Mouse (Mus musculus): ENCODE measurements at regions not wholly inside any gene's neighbourhood (a gene's known extent, or its start where the extent isn't known, plus 50 kb on each side); places are given as distances from the start of the nearest gene placed in this dataset.

DNA sequence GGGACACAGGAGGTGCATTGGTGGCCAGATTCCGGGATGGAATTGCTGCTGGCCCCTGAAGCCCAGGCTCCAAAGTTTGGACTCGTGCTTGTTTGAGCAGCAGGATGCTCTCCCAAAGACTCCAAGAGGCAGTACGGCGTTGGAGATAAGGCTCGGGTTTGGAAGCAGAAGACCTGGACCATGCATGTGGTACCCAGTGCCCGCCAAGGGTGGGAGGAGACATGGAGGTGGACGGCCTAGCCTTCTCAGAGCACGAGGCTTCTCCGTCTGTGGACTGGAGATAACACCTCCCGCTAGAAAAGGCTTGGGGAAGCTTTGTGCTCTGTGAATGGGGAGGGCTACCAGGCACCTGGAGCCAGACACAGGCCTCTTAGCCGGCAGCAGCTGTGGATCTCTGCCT lies 271.7 kb downstream of the Rps6kc1 start:
- WGBS: 91% methylated on average over 11 of the region's 11 CpGs

GRCm38 (mm10) chr1:190634935-190635334 lies 276.6 kb downstream of the Rps6kc1 start:
- no peak for ATAC-seq (replicated peaks; ENCODE audit: low FRiP score)
- 74% methylated on average over 2 of the region's 2 CpGs for WGBS

More for the DNA sequence above, 271.7 kb downstream of the Rps6kc1 start:
- Histone ChIP-seq H3K27ac (no peak overlapping the region), H3K9me3 (replicated peaks) (no peaks in the 10 kb centered on the region), H3K4me2 (no peak overlapping the region), H3K4me3 (replicated peaks) (no peak overlapping the region), H3K27me3 (no peaks in the 10 kb centered on the region), H3K36me3 (no peaks in the 10 kb centered on the region), H3K9ac (no peak overlapping the region), H3K4me1 (no peaks in the 10 kb centered on the region)
- no peak for ATAC-seq (replicated peaks; ENCODE audit: low FRiP score)

DNA sequence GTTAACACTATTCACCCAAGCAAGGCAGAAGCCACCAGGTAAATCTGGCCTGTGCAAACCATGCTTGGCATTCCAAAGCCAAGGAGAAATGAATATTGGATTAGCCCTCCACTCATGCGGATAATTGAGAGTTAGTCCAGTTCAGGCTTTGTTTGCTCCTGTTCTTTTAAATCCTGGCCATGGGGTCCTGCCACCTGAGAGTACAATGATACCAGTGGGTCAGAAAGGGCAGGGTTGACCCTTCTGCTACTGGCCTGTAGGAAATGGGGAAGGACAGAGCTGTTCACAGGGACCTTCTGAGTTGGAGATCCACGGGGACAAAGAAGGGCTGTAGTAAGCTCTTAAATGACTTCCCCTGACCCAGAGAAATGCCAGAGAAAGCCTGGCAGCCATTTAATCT lies 279.9 kb downstream of the Rps6kc1 start:
- no peak overlapping the region for H3K27ac ChIP-seq
- H3K27me3 ChIP-seq: no peaks in the 10 kb centered on the region
- no peaks in the 10 kb centered on the region for H3K36me3 ChIP-seq
- H3K4me3 ChIP-seq (replicated peaks): no peak overlapping the region
- no peak overlapping the region for H3K9ac ChIP-seq
- H3K4me1 ChIP-seq: peaks cover 6% of the 10 kb centered on the region; the same call in 1 of the 2 replicates
- 51% methylated on average over 2 of the region's 2 CpGs for WGBS
- no peak for ATAC-seq (replicated peaks; ENCODE audit: low FRiP score)
- H3K9me3 ChIP-seq (replicated peaks): no peaks in the 10 kb centered on the region
- no peak overlapping the region for H3K4me2 ChIP-seq

More at GRCm38 (mm10) chr1:190634935-190635334, 276.6 kb downstream of the Rps6kc1 start:
- no peak overlapping the region for H3K27ac ChIP-seq
- no peak overlapping the region for H3K4me2 ChIP-seq
- peaks cover 6% of the 10 kb centered on the region; the same call in 1 of the 2 replicates for H3K4me1 ChIP-seq
- no peaks in the 10 kb centered on the region for H3K27me3 ChIP-seq
- no peaks in the 10 kb centered on the region for H3K36me3 ChIP-seq
- no peak overlapping the region for H3K9ac ChIP-seq
- H3K4me3 ChIP-seq (replicated peaks): no peak overlapping the region
- no peaks in the 10 kb centered on the region for H3K9me3 ChIP-seq (replicated peaks)

DNA sequence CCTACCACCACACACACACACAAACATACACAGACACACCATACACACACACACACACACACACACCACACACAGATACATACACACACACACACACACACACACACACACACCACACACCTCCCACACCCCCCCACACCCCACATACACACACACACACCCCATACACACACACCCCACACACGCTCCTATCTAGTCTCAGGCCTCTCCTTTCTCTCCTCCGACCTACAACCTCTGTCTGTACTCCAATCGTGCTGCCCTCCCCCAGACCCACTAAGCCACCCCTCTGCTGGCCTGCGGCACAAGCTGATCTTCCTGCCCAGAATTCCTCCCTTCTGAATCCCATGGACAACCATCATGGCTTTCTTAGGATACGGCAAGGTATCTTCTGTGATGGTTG lies 281.4 kb downstream of the Rps6kc1 start:
- Histone ChIP-seq H3K9ac (no peak overlapping the region), H3K4me1 (peaks cover 6% of the 10 kb centered on the region; the same call in 1 of the 2 replicates), H3K27me3 (no peaks in the 10 kb centered on the region), H3K36me3 (no peaks in the 10 kb centered on the region), H3K27ac (no peak overlapping the region), H3K4me2 (no peak overlapping the region), H3K4me3 (replicated peaks) (no peak overlapping the region), H3K9me3 (replicated peaks) (no peaks in the 10 kb centered on the region)
- 89% methylated on average over 5 of the region's 5 CpGs for WGBS
- no peak for ATAC-seq (replicated peaks; ENCODE audit: low FRiP score)

DNA sequence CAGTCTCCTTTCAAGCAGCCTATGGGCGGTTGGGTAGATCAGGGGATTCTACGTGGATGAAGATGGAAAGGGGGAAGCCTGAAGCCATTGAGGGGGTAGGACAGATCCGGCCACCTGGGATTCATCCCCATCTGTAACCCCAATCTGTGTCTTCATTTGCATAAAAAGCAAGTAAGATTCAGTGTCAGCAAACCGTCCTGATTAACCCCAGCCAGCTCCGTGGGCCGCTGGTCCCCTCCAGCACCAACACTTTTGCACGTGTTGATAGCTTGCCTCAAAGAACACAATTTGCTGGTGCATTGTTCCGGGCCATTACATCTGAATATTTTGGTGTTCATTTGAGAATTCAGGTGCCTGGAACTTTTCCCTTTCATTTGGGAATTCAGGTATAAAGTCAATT lies 287.7 kb downstream of the Rps6kc1 start:
- Histone ChIP-seq H3K4me3 (replicated peaks) (no peak overlapping the region), H3K36me3 (no peaks in the 10 kb centered on the region), H3K4me2 (no peak overlapping the region), H3K4me1 (no peaks in the 10 kb centered on the region), H3K27me3 (no peaks in the 10 kb centered on the region), H3K9ac (no peak overlapping the region), H3K27ac (no peak overlapping the region), H3K9me3 (replicated peaks) (no peaks in the 10 kb centered on the region)
- ATAC-seq (replicated peaks; ENCODE audit: low FRiP score): no peak
- 76% methylated on average over 8 of the region's 8 CpGs for WGBS

- Histone ChIP-seq H3K27me3 (0 out of 2 replicates have a peak, but pooled peaks cover 7% of the 10 kb centered on the region), H3K4me3 (replicated peaks) (no peak overlapping the region), H3K27ac (peak overlapping the region; percentile 43; the same call in 1 of the 2 replicates), H3K36me3 (no peaks in the 10 kb centered on the region), H3K9ac (no peak overlapping the region), H3K4me2 (no peak overlapping the region), H3K9me3 (replicated peaks) (no peaks in the 10 kb centered on the region), H3K4me1 (peaks cover 5% of the 10 kb centered on the region; the same call in 1 of the 2 replicates)
- peak; percentile 66; the same call in 1 of the 2 replicates for ATAC-seq (replicated peaks; ENCODE audit: low FRiP score)
- WGBS: 46% methylated on average over 3 of the region's 3 CpGs
Measured at GRCm38 (mm10) chr1:190600425-190600824, 311.1 kb downstream of the Rps6kc1 start.

DNA sequence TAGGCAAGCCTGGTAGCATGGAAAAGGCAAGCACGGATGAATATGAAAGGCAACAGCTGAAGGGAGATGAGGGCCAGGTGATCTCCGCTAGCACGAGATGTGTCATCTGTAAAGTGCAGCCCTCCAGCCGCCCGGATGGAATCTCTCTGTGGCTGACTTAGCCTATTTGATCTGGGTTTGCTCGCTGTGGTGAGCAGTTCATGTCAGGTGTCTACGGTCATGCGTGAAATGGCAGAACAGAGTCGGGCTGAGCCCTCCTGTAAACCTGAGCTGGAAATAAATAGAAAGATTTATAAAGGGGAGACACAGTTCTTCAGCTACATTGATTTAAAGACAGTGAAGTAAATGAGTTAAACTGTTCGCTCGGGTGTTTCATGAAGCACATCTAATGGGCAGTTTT lies 311.9 kb downstream of the Rps6kc1 start:
- 0 out of 2 replicates have a peak overlapping the region, but pooled peaks have one; percentile 10 for H3K4me2 ChIP-seq
- ATAC-seq (replicated peaks; ENCODE audit: low FRiP score): peak; percentile 76
- peaks cover 5% of the 10 kb centered on the region; the same call in 1 of the 2 replicates for H3K4me1 ChIP-seq
- no peak overlapping the region for H3K9ac ChIP-seq
- no peak overlapping the region for H3K4me3 ChIP-seq (replicated peaks)
- no peaks in the 10 kb centered on the region for H3K9me3 ChIP-seq (replicated peaks)
- no peaks in the 10 kb centered on the region for H3K36me3 ChIP-seq
- 0 out of 2 replicates have a peak, but pooled peaks cover 7% of the 10 kb centered on the region for H3K27me3 ChIP-seq
- WGBS: 48% methylated on average over 11 of the region's 11 CpGs
- H3K27ac ChIP-seq: no peak overlapping the region

GRCm38 (mm10) chr1:190596209-190596608 lies 315.4 kb downstream of the Rps6kc1 start:
- Histone ChIP-seq H3K9ac (no peak overlapping the region), H3K36me3 (no peaks in the 10 kb centered on the region), H3K4me3 (replicated peaks) (no peak overlapping the region), H3K9me3 (replicated peaks) (no peaks in the 10 kb centered on the region), H3K27ac (no peak overlapping the region), H3K27me3 (0 out of 2 replicates have a peak, but pooled peaks cover 2% of the 10 kb centered on the region), H3K4me1 (peaks cover 5% of the 10 kb centered on the region; the same call in 1 of the 2 replicates), H3K4me2 (no peak overlapping the region)
- 91% methylated on average over 2 of the region's 2 CpGs for WGBS
- no peak for ATAC-seq (replicated peaks; ENCODE audit: low FRiP score)

DNA sequence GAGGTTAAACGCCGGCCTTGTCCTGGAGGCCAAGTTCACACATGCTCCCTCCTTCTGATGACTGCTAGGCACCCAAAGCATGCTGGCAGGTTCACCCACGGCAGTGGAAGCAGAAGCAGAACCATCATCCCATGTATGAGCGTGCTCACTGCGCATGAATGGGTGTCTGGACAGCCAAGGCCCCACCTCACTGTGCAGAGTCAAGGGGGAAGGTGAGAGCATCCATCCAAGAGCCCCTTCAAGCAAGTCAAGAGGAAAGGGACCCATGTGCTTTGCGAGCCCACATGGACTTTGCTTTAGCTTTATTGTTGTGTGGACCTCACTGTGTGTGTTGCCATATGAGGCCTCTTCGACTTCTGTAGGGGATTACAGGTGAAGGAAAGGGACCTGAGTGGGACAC lies 319.9 kb downstream of the Rps6kc1 start:
- WGBS: 94% methylated on average over 7 of the region's 7 CpGs
- Histone ChIP-seq H3K27me3 (0 out of 2 replicates have a peak, but pooled peaks cover 1% of the 10 kb centered on the region), H3K4me3 (replicated peaks) (no peak overlapping the region), H3K9ac (no peak overlapping the region), H3K27ac (no peak overlapping the region), H3K36me3 (no peaks in the 10 kb centered on the region), H3K4me1 (0 out of 2 replicates have a peak, but pooled peaks cover 10% of the 10 kb centered on the region), H3K9me3 (replicated peaks) (no peaks in the 10 kb centered on the region), H3K4me2 (no peak overlapping the region)
- no peak for ATAC-seq (replicated peaks; ENCODE audit: low FRiP score)

- ATAC-seq (replicated peaks; ENCODE audit: low FRiP score): peak; percentile 70; the same call in 1 of the 2 replicates
- WGBS: 14% methylated on average over 2 of the region's 2 CpGs
Measured at GRCm38 (mm10) chr1:190589586-190589985, 322.0 kb downstream of the Rps6kc1 start.

GRCm38 (mm10) chr1:190583272-190583671 lies 328.3 kb downstream of the Rps6kc1 start:
- no peak overlapping the region for H3K9ac ChIP-seq
- 36% methylated on average over 6 of the region's 6 CpGs for WGBS
- no peak for ATAC-seq (replicated peaks; ENCODE audit: low FRiP score)
- no peak overlapping the region for H3K27ac ChIP-seq
- no peak overlapping the region for H3K4me2 ChIP-seq
- no peaks in the 10 kb centered on the region for H3K9me3 ChIP-seq (replicated peaks)
- peaks cover 6% of the 10 kb centered on the region for H3K4me1 ChIP-seq
- no peaks in the 10 kb centered on the region for H3K36me3 ChIP-seq
- H3K27me3 ChIP-seq: no peaks in the 10 kb centered on the region; the same call in 1 of the 2 replicates
- H3K4me3 ChIP-seq (replicated peaks): no peak overlapping the region

More at GRCm38 (mm10) chr1:190589586-190589985, 322.0 kb downstream of the Rps6kc1 start:
- Histone ChIP-seq H3K4me1 (0 out of 2 replicates have a peak, but pooled peaks cover 10% of the 10 kb centered on the region), H3K4me3 (replicated peaks) (no peak overlapping the region), H3K36me3 (no peaks in the 10 kb centered on the region), H3K9me3 (replicated peaks) (no peaks in the 10 kb centered on the region), H3K9ac (no peak overlapping the region), H3K27ac (no peak overlapping the region), H3K27me3 (no peaks in the 10 kb centered on the region; the same call in 1 of the 2 replicates), H3K4me2 (no peak overlapping the region)

GRCm38 (mm10) chr1:190580653-190581052 lies 330.9 kb downstream of the Rps6kc1 start:
- no peak overlapping the region for H3K27ac ChIP-seq
- no peaks in the 10 kb centered on the region; the same call in 1 of the 2 replicates for H3K27me3 ChIP-seq
- WGBS: 66% methylated on average over 1 of the region's 1 CpGs
- ATAC-seq (replicated peaks; ENCODE audit: low FRiP score): no peak
- no peak overlapping the region for H3K9ac ChIP-seq
- peaks cover 6% of the 10 kb centered on the region for H3K4me1 ChIP-seq
- H3K4me2 ChIP-seq: no peak overlapping the region
- H3K4me3 ChIP-seq (replicated peaks): no peak overlapping the region
- no peaks in the 10 kb centered on the region for H3K9me3 ChIP-seq (replicated peaks)
- H3K36me3 ChIP-seq: no peaks in the 10 kb centered on the region

GRCm38 (mm10) chr1:190570981-190571380 lies 340.6 kb downstream of the Rps6kc1 start:
- WGBS: 79% methylated on average over 4 of the region's 4 CpGs
- Histone ChIP-seq H3K4me1 (no peaks in the 10 kb centered on the region), H3K36me3 (no peaks in the 10 kb centered on the region), H3K4me3 (replicated peaks) (no peak overlapping the region), H3K9ac (no peak overlapping the region), H3K9me3 (replicated peaks) (no peaks in the 10 kb centered on the region), H3K27ac (no peak overlapping the region), H3K27me3 (no peaks in the 10 kb centered on the region), H3K4me2 (no peak overlapping the region)
- ATAC-seq (replicated peaks; ENCODE audit: low FRiP score): no peak
